Mouse (Mus musculus) heart, adult 8-10 months (tissue): ENCODE results near the gene Prdm16. TPM values are rescaled to one million over a fixed set of nuclear protein-coding genes. Genes with fewer than 3 reads are reported as not detected.

Experiments used
- DNase-seq: peaks from one replicate; pipeline ENCODE4 v3.0.0; 2022; ENCODE audit warnings: low spot score
- total RNA-seq, 4 experiments: library from RNA; stranded (reverse); gene quantifications; 2 replicates each; pipeline ENCODE4 v1.2.4; 2022

Prdm16 gene
- total RNA-seq, 4 experiments from 2014 or later: 12.6 to 15.7 (median 14.3) TPM

DNA sequence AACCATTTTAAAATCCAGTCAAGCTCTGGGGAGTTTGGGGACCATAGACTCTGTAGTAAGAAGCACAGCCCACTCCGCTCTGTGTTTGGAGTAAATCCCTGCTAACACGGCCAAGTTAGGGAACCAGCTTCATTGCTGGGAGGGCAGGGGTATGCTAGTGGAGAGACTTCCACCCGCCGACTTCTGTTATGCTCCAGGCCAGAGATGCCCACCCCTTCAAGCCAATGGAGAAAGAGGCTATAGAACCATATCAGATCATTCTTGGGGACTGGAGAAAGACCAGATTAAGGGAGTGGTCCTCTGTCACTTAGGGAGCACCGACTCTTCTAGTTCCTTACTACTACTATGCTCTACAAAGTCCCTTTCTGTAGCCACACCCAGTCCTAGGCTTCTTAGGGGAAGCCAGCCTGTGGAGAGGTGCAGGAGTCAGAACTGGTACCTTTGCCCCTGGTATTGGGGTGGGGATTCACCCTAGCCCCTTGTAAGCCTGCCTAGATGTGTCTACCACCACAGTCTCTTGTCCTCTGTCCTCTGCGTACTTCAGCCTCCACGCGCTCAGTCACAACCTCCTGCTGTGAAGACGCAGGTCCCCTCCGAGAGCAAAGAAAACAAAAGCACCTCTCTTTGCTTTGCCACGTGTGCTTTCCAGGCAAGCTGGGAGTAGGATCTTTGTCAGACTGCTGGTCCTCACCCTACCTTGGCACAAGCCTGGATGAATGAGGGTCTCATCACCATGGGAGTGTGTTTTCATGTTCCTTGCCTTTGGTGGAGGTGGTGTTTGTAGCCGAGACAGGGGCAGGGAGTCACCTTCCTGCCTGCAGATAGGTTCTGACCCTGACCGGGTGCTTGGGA is 3.1 kb upstream of the Prdm16 start:
- no peak for DNase-seq

DNA sequence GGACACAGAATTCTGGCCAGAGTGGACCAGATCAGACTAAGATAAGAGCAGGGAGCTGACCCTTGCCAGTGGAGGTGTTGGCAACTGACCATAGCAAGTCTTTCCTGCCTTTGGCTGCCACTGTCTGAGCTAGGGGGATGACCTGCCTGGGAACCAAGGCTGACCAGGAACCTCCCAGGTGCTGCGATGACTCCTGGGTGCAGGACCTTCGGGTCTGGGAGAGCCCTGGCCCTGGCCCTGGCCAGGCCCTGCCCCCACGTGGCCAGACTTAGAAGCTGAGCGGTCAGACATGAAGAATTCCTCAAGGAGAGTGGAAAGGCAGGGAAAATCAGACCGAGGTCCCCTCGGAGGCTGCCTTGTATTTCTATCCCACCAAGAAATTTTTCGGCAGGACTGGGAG is 2.5 kb upstream of the Prdm16 start:
- DNase-seq: no peak

DNA sequence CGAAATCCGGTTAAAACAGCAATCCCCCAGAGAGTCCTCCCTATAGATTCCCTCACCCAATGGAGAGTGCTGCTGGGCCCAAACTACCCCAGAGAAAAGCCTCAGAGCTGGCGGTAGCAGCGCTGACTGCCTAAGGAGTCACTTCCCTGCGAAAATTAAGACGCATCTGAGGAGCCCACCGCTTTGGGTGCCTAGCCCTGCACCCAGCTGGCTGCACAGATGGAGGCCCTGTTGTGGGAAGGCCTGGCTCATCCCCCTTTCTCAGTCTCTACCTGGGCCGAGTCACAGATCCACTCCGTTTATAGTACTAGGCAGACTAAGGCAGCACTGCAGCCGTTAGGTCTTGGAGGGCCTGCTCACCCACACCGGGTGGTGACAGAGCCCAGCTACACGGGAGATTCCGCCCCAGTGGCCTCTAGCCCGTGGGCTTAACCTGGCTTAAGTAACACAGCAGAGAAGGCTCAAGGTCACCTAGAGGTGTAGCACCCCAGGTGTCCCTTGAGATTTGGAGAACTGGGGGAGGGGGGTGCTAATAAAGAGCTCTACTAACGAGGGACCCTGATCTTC is 1.7 kb upstream of the Prdm16 start:
- DNase-seq: no peak

DNA sequence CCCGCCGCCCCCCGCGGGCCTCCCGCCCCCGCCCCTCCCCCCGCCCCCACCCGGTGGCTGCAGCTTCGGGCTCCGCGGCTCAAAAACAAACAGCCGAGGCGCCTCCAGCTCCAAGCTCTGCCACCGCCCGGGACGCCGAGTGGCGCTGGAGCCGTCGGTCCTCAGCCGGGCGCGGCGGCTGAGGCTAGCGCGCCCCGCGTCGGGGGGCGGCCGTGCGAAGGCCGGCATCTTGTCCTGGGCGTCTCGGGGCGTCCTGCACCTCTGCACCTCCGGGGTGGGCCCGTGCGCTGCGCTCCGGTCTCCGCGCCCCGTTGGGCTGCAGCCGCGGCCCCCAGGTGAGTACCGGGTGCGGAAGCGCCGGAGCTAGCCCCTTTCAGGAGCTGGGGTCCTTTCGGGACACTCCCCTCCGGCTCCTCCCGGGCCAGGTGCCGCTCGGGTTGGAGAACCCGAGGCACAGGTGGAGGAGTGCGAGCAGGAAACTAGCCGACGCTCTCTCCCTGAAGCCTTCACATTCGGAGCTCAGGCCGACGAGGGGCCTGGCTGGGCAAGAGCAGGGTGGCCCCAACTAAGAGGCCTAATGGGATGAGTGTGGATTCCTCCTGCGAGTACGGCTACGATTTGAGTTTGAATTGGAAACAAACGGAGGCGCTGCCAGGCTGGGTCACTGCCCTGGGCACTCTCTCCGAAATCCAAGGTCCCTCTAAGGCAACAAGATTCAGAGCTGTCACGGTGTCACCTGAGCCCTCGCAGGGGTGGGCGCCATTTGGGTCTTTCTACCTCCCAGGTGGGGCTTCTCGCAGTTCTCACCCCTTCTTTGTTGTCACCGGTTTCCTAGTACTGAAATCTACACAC is 1.0 kb upstream of the Prdm16 start:
- DNase-seq: no peak

DNA sequence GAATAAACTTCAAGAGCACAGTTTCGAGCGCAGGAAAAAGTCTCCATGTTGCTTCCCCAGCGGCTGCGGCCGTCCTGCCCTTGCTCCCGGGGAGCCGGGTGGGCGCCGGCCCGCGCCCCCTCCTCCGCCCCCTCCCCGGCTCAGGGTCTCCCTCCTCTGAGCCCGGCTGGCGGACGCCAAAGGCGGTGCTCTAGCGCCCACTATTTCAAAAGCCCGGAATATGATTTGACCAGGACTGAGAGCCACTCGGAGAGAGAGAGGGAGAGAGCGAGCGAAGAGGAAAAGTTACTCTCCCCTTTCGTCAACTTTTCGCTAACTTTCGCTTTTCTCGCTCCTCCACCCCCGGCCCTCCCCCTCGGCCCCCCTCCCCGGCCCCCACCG is 630 bp downstream of the Prdm16 start:
- DNase-seq: no peak

DNA sequence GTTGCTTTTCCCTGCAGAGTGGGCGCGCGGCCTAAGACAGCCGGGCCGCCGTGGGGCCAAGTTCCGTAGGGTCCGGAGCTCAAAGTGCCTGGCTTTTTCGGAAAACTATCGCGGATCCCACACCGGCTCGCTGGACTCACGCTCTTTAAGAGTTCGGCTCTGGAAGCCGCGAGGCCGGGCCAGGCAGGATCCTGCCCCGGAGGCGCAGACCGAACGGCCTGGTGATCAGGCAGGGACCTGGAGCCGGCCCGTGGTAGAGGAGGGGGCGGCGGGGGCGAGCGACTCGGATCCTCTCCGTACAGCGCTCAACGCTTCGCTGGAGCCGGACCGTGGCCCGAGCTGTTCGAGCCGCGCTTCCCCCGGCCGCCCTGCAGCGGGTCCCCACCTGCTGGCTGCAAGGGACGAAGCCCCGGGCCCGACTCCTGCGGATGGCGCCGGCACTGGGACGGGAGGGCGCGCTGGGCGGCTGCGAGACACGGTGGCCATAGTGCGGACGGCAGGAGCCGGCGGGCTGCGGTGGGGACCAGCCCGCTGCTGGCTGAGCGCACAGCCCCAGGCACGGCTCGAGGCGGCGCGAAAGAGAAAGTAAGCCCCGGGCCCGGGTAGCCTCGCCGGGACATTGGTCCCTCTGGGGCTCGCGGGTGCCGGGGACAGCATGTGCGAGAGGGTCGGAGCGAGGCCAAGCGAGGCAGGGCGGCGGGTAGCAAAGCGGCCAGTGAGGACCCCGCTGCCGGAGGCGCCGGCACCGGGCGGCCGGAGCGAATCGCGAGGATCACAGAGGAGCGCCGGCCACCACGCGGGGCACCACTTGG is 1.2 kb downstream of the Prdm16 start:
- no peak for DNase-seq

DNA sequence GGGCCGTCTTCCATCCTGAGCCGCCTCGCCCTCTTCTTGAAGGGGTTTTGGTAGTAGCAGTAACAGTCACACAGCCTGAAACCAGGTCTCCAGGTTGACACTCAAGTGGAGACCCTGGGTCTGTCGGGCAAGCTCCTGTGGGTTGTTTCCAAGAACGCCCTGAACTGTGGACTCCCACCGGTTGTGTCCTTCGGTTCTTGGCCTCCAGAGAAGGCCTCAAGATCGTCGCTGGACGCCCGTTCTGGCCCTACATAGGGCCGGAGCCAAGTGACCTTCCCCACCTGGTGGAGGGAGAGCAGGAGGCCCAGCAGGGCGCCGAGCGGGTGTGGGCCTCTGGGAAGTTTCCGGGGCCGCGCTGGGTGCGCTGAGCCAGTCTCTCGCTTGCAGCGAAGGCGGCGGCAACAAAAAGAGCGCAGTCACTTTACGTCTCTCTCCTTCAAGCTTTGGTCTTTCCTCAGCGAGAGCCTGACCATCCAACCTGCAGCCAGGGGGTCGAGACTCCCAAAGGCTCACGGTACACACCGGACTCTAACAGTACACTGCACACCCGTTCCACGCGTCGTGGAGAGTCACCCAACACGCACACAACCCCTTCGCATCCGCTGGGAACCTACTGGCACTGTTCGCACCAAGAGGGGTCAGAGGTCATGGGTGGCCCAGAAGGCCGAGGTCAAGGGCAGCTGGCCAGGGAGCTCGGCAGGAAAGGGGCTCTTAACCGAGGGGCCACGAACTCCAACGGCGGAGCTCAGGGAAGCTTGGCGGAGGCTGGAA is 2.0 kb downstream of the Prdm16 start:
- DNase-seq: no peak

DNA sequence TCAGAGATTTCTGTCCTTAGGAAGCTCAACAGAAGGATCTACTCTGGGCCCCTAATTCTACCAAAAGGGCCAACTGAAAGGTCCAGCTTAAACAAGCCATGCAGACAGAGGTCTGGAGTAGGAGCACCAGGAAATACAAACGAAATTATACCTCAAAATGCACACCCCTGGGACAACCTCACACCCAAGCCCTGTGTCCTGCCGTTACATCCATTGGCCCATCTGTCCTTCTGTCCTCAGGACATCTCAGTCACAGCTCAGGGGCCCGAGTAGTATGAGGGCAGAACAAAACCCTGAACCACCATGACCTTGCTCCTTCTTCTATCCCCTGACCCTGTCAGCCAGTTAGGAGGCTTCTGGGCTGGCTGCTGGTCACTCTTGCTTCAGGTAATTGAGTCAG is 2.7 kb downstream of the Prdm16 start:
- DNase-seq: no peak

DNA sequence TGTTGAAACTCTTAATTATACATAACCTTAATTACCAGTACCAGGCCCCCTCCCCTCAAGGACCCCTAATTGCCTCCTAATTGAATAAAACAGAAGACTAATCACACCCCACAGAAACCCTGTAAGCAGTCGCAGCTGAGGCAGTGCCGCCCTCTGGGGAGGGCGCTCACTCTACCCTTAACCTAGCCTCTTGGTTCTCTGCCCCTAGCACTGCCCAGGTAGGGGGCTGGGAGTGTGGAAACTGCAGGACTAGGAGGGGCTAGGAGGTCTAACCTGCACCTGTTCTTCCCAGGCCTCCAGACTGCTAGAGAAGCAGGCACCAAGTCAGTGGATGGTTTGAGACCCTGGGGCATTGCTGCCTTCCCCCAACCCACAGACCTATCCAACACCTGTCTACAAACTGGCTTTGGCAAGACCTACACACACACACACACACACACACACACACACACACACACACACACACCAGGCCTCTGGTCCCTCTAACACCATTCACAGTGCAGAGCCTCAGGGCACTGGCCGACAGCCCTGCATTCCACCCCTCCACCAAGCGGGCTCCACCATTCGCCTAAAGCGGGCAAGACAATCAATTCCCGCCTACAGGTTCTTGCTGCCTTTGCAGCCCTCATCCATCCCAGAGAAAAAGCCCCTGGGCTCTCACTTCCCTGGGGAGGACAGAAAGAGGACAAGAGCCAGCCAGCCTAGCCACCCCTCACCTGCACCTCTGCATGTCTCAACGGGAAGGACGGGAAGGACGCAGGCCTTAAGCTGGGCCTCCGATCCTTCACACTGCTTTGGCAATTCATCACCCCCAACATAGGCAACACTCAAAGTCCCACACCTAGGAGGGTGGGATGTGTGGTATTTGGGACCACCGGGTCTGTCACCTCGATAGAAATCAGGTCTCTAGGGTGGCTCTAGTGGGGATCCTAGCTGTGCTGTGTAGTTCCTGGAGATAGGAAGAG is 3.6 kb downstream of the Prdm16 start:
- no peak for DNase-seq

DNA sequence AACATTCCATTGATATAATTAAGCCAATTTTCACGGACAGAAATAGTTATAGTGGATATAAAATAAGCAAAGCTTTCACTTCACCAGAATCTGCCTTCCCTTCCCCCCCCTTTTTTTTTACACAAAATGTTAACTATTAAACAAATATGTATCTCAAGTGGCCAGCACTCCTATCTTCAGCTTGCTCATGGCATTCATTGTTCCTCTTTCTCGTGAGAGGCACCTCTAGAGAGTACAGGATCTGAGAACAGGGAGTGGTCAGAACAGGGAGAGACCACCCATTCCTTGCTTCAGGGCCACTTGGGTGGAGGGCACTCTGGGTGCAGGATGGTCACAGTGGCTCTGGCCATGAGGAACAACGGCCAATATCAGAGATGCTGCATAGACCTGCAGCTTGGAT is 5.9 kb downstream of the Prdm16 start:
- DNase-seq: no peak

DNA sequence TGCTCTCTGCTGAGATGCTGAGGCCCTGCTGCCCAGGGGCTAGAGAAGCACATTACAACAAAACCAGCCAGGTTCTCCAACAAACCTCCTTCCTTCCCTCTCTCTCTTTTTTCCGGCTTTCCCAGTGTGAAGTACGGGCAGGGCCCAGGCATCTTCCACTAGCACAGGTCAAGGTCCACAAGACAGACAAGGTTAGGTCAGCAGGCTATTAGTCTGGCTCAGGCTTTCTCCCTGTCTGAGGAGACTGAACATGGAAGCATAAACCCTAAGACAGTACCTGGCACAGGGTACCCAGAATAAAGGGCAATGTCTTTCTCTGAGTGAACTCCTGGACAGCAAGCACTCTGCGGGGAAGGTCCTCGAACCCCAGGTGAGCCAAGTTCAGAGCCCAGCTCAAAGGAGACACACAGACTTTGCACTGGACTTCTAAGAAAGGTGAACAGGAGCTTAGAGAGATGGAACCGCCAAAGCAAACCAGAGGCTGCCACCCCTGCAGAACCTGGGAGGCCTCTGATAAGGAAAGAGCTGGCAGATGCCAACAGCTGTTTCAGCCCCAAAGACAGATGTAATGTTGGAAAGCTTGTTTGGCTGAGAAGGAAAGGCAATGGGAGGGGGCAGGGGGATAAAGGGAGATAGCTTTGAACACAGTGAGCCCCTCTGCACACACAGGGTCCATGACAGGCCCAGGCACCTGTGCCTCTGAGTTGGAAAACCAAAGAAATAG is 9.1 kb downstream of the Prdm16 start:
- no peak for DNase-seq

DNA sequence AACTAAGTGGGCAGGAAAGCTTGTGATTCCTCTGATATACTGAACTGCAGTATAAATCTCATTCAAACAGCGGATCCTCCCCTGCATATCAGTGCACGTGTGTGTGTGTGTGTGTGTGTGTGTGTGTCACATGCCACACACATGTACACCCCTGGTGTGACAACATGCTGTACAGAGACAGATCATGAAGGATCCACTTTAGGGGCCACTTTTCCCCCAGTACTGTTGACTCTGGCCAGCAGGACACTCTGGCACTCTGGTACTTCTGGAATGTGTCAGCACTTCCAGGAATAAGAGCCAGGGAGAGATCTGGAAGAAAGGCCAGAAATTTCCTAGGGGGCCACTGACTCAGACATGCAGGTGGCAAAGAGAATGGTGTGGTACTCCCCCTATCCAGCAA is 10.4 kb downstream of the Prdm16 start:
- DNase-seq: no peak

DNA sequence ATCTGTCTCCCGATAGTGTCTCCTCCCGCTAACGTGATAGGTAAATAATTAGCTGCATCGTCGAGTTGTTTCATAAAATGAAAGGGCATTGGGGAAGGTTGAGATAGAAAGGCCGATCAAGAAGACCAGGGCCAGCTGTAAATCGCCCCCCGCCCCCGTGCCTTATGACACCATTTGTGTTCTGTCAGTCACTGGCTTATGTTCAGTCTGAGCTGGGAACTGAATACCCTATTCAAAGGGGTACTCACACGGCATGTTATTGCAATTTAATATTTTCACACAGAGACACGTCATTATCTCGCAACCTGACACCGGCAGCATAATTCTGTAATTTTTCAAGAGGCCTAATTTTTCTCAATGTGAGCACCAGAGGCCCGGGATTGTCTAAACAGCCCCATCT is 11.0 kb downstream of the Prdm16 start:
- DNase-seq: no peak

DNA sequence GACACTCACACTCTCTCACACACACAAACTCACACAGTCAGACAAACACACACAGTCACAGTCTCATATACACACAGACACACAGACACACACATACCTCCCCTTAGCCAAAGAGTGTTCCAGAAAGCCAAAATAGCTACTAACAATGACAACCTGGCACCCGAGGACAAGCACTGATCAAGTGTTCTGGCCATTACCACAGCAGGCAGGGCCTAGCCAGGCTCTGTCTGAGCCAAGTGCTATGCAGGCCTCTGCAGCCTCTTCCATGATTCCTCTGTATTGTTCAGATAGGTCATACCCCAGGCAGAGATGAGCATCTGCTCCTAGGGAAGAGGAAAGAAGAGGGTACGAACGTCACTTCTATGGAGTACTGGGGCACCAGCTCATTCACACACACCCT is 13.4 kb downstream of the Prdm16 start:
- no peak for DNase-seq

DNA sequence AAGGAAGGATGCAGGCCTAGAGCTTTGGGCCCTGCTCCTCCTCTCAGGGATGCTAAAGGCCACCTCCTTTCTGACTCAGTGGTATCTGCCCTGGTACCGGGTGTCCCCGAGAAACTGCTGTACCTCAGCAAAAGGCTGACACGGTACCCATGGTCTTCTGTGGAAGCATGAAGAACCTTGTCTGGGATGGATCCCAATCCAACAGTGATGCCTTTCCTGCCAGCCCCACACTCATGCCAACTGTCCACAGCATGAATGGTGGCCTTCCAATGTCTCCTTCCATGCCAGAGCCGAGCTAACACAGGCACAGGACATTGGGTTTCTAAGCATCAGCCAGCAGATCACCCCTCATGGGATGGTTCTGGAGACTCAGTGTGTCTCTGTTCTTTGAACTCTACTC is 14.2 kb downstream of the Prdm16 start:
- DNase-seq: no peak

DNA sequence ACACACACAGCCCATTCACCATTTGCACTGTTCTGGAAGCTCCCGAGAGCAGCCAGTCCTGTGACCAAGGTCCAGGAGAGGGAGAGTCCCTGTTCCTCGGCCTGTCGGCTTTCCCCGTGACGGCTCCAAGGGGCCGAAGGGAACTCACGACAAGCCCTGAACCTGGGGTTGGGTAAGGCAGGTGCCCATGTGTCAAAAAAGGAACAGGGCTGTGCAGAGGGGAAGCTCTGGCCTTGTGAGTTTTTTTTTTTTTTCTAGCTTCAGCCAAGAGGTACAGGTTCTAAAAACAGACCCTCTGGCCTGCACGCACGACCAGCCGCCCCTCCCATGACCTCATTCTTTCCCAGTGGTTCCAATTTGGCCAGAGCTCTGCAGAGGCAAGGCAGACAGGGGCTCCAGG is 25.5 kb downstream of the Prdm16 start:
- DNase-seq: no peak

DNA sequence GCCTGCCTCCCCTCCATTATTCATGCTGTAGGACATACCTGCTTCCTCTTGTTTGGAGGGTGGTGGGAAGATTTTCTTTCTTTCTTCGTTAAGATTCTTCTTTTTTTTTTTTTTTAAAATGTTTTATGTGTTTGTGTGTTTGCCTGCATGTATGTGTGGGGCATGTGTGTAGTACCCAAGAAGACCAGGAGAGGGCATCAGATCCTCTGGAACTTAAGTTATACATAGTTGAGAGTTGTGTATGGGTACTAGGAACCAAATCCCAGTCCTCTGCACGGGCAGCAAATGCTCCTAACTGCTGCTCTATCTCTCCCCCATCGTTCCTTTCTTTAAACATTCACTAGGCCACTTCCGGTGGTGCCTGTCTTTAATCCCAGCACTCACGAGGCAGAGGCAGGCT is 28.9 kb downstream of the Prdm16 start:
- no peak for DNase-seq

DNA sequence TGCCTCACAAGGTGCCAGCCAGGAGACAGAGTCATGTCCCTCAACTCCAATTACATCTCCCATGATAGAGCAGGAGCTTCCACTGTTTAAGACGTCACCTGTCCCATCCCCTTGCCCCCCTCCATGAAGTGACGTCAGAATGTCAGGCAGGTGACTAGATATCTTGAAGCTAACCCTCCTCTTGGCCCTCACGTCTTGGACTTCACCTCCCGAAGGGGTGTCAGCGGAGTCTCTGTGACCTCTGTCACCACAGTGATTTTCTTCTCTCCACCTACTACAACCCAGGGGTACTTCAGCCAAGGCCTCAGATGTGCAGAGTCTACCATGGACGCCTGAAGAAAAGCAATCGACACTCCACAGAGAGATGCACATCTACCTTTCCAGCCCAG is 32.2 kb downstream of the Prdm16 start:
- DNase-seq: no peak
